Mouse (Mus musculus): ENCODE data around the gene Morn3. TPM values are rescaled to one million over a fixed set of nuclear protein-coding genes. Genes with fewer than 3 reads are reported as not detected.
"Not testable (repeated sequence)": the region's sequence is repeated elsewhere in the genome, so short reads cannot be mapped to it uniquely, and the experiment has no call there.

The Morn3 gene
- 0.58 and 0.60 TPM in 2 replicates for polyA plus RNA-seq (2015; fragmentation: Nextera tagmentation; extraction: Ambion mirVana)

- DNase-seq (ENCODE audit: low spot score): no peak
Measured at GRCm38 (mm10) chr5:123046916-123047315, at the start of gene Morn3. Gene Morn3, minus strand, starts transcription at chr5:123047016.

- no peak for DNase-seq (ENCODE audit: low spot score)
Measured at GRCm38 (mm10) chr5:123096299-123096698, 49.5 kb upstream of the Morn3 start.

- DNase-seq (ENCODE audit: low spot score): no peak
Measured at GRCm38 (mm10) chr5:123094238-123094991, 47.6 kb upstream of the Morn3 start.

- no peak for DNase-seq (ENCODE audit: low spot score)
Measured at GRCm38 (mm10) chr5:123093077-123093633, 46.3 kb upstream of the Morn3 start.

DNA sequence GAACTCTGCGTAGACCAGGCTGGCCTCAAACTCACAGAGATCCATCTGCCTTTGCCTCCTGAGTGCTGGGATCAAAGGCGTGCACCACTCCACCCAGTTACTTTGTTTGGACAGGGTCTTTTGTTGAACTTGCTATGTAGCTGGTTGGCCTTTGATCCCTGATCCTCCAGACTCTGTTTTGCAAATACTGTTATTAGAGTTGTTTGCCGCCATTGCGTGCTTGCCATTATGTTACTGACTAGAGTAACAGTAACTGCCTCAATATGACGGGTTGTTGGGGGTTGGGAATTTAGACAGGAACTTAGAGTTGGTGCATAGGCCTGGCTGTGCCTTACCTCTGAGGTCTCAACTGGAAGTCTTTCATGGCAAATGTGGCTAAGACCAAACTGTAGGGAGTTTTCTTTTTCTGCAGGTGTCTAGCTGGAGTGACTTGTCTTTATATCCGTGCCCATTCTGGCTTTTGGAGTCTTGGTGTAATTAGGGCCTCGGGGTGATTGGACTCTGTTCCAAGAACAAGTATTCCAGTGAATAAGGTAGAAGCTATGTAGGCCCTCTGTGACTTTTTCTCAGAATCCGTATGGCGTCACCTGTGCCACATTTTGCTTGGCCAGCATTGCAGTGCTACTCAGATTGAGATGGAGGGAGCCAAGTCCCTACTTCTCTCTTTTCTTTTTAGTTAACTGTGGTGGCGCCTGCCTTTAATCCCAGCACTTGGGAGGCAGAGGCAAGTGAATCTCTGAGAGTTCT lies 43.9 kb upstream of the Morn3 start:
- no peak for DNase-seq (ENCODE audit: low spot score)

- DNase-seq (ENCODE audit: low spot score): no peak
Measured at GRCm38 (mm10) chr5:123088784-123089183, 42.0 kb upstream of the Morn3 start.

- DNase-seq (ENCODE audit: low spot score): no peak
Measured at GRCm38 (mm10) chr5:123086501-123086900, 39.7 kb upstream of the Morn3 start.

- DNase-seq (ENCODE audit: low spot score): no peak
Measured at GRCm38 (mm10) chr5:123083340-123084050, 36.7 kb upstream of the Morn3 start.

- no peak for DNase-seq (ENCODE audit: low spot score)
Measured at GRCm38 (mm10) chr5:123080510-123080909, 33.7 kb upstream of the Morn3 start.

- no peak for DNase-seq (ENCODE audit: low spot score)
Measured at GRCm38 (mm10) chr5:123080041-123080440, 33.2 kb upstream of the Morn3 start.

- DNase-seq (ENCODE audit: low spot score): no peak
Measured at GRCm38 (mm10) chr5:123079568-123079967, 32.8 kb upstream of the Morn3 start.

- DNase-seq (ENCODE audit: low spot score): peak; percentile 92
Measured at GRCm38 (mm10) chr5:123076419-123077281, 29.8 kb upstream of the Morn3 start.

- DNase-seq (ENCODE audit: low spot score): peak; percentile 96
Measured at GRCm38 (mm10) chr5:123075576-123076418, 29.0 kb upstream of the Morn3 start.

DNA sequence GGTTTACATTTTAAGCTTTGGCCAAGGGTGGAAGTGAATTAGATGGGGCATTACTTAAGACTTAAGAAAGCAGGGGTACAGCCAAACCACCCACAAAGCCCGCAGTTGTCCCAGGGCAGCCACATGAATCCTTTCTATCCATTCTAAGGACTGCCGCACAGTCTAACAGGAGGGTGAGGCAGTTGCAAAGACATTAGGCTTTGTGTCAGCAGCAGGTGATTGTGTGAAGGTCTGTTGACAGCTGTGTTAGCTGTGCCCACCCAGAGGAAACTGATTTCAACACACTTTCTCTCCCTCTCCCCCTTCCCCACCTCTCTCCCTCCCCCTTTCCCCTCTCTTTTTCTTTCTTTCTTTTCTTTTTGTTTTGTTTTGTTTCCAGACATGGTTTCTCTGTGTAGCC lies 21.9 kb upstream of the Morn3 start:
- DNase-seq (ENCODE audit: low spot score): no peak

- DNase-seq (ENCODE audit: low spot score): no peak
Measured at GRCm38 (mm10) chr5:123068115-123068514, 21.3 kb upstream of the Morn3 start, which contains the start of gene Tmem120b. Gene Tmem120b, plus strand, starts transcription at chr5:123068415.

DNA sequence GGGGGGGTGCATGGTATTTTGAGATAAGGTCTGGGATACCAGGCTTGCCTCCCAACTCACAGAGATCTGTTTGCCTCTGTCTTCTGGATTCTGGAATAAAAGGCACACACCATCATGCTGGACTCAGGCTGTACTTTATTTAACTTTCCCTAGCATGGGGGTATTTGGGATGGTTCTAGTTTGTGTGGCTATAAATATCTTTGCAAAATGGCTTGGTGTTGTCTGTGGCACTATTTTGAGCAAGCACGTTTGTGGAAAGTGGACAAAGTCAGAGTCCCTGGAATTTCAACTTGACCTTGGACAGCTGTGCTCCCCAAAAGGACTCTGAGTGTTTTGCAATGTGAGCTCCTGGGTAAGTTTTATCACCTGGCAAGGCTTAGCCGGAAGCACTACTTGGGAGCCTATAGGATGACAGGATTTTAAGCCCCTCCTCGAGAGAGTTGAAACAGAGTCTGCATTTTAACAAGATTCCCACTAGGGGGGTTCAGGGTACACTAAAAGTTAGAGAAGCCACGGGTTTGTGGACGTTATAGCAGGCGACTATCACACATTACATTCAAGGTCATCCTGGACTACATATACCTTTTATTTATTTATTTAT lies 20.7 kb upstream of the Morn3 start:
- DNase-seq (ENCODE audit: low spot score): peak; percentile 90

DNA sequence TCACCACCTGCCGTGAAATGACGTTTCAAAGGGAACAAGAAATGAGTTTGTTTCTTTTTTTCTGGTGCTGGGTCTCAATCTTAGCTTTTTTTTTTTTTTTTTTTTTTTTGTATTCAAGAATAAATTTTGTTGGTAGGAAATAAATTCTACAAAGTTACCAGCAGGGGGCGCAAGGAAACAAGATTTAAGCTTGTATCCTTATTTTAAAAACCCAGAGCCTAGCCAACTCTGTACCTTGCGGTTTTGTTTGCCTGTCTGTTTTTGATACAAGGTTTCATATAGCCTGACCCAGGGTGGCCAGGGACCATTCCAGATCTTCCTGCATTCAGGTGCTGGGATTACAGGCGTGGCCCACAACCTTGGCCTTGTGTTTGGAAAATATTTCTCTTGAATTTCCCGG lies 17.4 kb upstream of the Morn3 start:
- peak; percentile 88 for DNase-seq (ENCODE audit: low spot score)

GRCm38 (mm10) chr5:123063141-123063540 lies 16.3 kb upstream of the Morn3 start:
- no peak for DNase-seq (ENCODE audit: low spot score)

DNA sequence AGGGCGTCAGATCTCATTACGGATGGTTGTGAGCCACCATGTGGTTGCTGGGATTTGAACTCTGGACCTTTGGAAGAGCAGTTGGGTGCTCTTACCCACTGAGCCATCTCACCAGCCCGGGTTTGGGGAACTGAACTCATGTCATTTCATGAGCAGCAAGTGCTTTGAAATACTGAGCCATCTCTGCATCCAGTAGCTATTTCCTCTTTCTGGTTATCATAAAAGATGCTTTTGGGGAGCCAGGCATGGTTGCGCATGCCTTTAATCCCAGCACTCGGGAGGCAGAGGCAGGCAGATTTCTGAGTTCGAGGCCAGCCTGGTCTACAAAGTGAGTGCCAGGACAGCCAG lies 14.6 kb upstream of the Morn3 start:
- not testable (repeated sequence) for DNase-seq (ENCODE audit: low spot score)

Measured in thymus, postnatal 0 days (tissue).